Mouse (Mus musculus) C2C12 (cell line): ENCODE results near the gene Abcb1b.

Experiments
- CTCF ChIP-seq: IDR thresholded peaks from one replicate; pipeline ENCODE4 v1.5.1; 2011; ENCODE audit not compliant: control insufficient read depth, insufficient read depth, insufficient read length
- MAX ChIP-seq: IDR thresholded peaks from one replicate; pipeline ENCODE4 v1.6.1; 2011; ENCODE audit warnings: mild to moderate bottlenecking, control low read depth
- MYOD1 ChIP-seq: IDR thresholded peaks from one replicate; pipeline ENCODE4 v1.6.1; 2011; ENCODE audit warnings: low read depth; ENCODE audit not compliant: control insufficient read depth, insufficient read length

GRCm38 (mm10) chr5:8798752-8799115 is 787 bp downstream of the Abcb1b start:
- TF ChIP-seq CTCF, result no peak
- no peak for TF ChIP-seq MAX
- no peak for TF ChIP-seq MYOD1
